Mouse (Mus musculus) lung, adult 2 months (tissue): ENCODE results near the gene Eogt.

ENCODE experiments used
- CTCF ChIP-seq: fragments of 200-500 bp; IDR thresholded peaks from 2 replicates; pipeline ENCODE4 v1.5.1; 2011; ENCODE audit warnings: mild to moderate bottlenecking, low read length, control low read depth; ENCODE audit not compliant: insufficient read depth
- POLR2A ChIP-seq: fragments of 200-500 bp; IDR thresholded peaks from 2 replicates; pipeline ENCODE4 v1.6.1; 2011; ENCODE audit warnings: low read depth, mild to moderate bottlenecking, control low read depth, low read length, borderline replicate concordance; ENCODE audit errors: extremely low read depth

GRCm38 (mm10) chr6:97118327-97118726 is 30.7 kb downstream of the Eogt start:
- no peak for TF ChIP-seq CTCF
- TF ChIP-seq POLR2A: no peak
